Mouse (Mus musculus) C2C12 (cell line): Measurements from ENCODE around the gene Sec16b. TPM values are rescaled to one million over a fixed set of nuclear protein-coding genes. Genes with fewer than 3 reads are reported as not detected.

Source experiments
- H3K27me3 ChIP-seq: one replicate; pipeline ENCODE4 v1.6.1; 2011; ENCODE audit not compliant: control insufficient read depth, insufficient read depth, insufficient read length
- H3K36me3 ChIP-seq: one replicate; pipeline ENCODE4 v1.6.1; 2011; ENCODE audit not compliant: control insufficient read depth, insufficient read depth
- H3K4me3 ChIP-seq: one replicate; pipeline ENCODE4 v1.5.1; 2011; ENCODE audit warnings: mild to moderate bottlenecking, control low read depth; ENCODE audit not compliant: poor library complexity, insufficient read depth, severe bottlenecking
- H3K79me2 ChIP-seq: one replicate; pipeline ENCODE4 v1.6.1; 2011; ENCODE audit not compliant: control insufficient read depth, insufficient read depth
- H3K79me3 ChIP-seq: one replicate; pipeline ENCODE4 v1.6.1; 2011; ENCODE audit warnings: low read depth, control low read depth
- H3ac ChIP-seq: one replicate; pipeline ENCODE3; 2011; ENCODE audit warnings: low read depth; ENCODE audit not compliant: control insufficient read depth, insufficient read length
- CEBPB ChIP-seq: IDR thresholded peaks from one replicate; pipeline ENCODE4 v1.6.1; 2011; ENCODE audit warnings: low read depth, mild to moderate bottlenecking, control low read depth, moderate library complexity
- CTCF ChIP-seq: IDR thresholded peaks from one replicate; pipeline ENCODE4 v1.5.1; 2011; ENCODE audit not compliant: control insufficient read depth, insufficient read depth, insufficient read length
- FOSL1 ChIP-seq: IDR thresholded peaks from one replicate; pipeline ENCODE4 v1.8.0; 2011; ENCODE audit warnings: mild to moderate bottlenecking, low read length; ENCODE audit not compliant: poor library complexity, insufficient read depth, severe bottlenecking
- MAX ChIP-seq: IDR thresholded peaks from one replicate; pipeline ENCODE4 v1.6.1; 2011; ENCODE audit warnings: mild to moderate bottlenecking, control low read depth
- MYOD1 ChIP-seq: IDR thresholded peaks from one replicate; pipeline ENCODE4 v1.6.1; 2011; ENCODE audit warnings: low read depth; ENCODE audit not compliant: control insufficient read depth, insufficient read length
- MYOG ChIP-seq: IDR thresholded peaks from one replicate; pipeline ENCODE4 v1.6.1; 2011; ENCODE audit not compliant: control insufficient read depth, insufficient read length; ENCODE audit errors: extremely low read depth
- USF1 ChIP-seq: IDR thresholded peaks from one replicate; pipeline ENCODE4 v1.6.1; 2011; ENCODE audit warnings: low read depth, mild to moderate bottlenecking, control low read depth, moderate library complexity
- polyA plus RNA-seq: library from polyadenylated mRNA; unstranded; fragments of >200 nt; fragmentation: generic; extraction: Trizol; gene quantifications from one replicate; pipeline ENCODE4 v1.2.1, GENCODE M21; 2012; ENCODE audit warnings: missing spikeins

Sec16b gene
- polyA plus RNA-seq, 1 experiment = 2.8 TPM

DNA sequence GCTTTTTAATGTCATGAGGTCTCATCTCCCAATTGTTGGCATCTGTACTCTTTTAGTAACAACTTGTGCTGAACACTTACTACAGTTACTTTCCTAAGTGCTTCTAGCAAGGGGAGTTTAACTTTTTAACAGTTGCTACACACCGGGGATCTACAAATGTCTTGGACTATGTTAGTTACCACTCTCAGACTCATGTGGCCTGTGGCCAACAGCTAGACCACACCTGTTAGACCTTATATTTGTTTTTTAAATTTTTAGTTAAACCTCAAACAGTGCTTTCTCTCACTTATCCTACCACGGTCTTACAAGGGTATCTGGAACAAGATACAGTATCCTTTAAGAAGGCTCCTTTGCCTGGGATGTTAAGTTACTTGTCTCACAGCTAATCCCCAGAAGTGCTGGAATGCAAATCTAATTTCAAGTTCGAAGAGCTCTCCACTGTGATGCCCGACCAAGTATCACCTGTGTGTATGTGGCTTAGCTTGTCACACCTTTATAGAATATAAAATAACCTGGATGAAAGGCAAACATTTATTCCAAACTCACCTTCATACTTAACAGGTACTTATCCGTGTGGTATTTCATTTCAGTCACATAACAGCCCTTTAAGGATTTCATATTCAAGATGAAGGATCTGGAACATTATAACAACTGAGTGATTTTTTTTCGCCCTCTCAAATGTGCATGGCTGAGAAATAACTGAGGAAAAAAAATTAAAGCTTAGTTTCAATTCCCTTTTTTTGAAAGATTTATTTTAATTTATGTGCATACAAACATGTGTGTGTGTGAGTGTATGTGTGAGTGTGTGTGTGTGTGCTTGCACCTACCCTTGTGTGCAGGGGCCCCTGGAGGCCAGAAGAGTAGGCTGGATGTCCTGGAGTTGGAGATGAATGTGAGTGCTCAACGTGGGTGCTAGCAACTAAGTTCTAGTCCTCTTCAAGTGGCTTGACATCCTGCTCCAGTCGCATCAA, 10.6 kb downstream of the Sec16b start:
- Histone ChIP-seq H3K79me2 (no peaks in the 10 kb centered on the region), H3ac (no peak overlapping the region), H3K27me3 (no peaks in the 10 kb centered on the region), H3K4me3 (no peak overlapping the region), H3K79me3 (no peaks in the 10 kb centered on the region), H3K36me3 (no peaks in the 10 kb centered on the region)
- TF ChIP-seq MAX (no peak), CTCF (no peak), MYOD1 (no peak), MYOG (no peak), USF1 (no peak), CEBPB (no peak), FOSL1 (no peak)

DNA sequence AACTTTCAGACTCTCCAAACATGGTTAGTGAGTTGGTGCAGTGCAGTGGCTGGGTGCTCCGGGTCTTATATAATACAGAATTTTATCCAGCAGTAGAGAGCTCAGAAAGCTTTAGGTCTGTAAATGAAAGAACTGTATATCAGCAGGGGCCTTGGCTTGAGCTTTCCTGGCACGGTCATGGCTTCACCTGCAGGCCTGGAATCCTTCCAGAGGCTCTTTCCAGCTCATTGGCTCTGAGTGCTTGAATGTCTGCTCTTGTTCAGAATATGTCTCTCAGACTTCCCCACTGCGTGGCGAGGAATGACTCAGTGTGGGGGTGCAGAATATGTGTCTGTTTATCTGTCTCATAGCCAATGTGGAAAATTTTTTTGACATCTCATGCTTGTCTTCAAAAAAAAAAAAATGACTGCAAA, 11.6 kb downstream of the Sec16b start:
- no peak overlapping the region for H3K4me3 ChIP-seq
- H3ac ChIP-seq = no peak overlapping the region
- no peaks in the 10 kb centered on the region for H3K79me3 ChIP-seq
- no peak for TF ChIP-seq CEBPB
- H3K36me3 ChIP-seq = no peaks in the 10 kb centered on the region
- no peaks in the 10 kb centered on the region for H3K27me3 ChIP-seq
- H3K79me2 ChIP-seq = no peaks in the 10 kb centered on the region

DNA sequence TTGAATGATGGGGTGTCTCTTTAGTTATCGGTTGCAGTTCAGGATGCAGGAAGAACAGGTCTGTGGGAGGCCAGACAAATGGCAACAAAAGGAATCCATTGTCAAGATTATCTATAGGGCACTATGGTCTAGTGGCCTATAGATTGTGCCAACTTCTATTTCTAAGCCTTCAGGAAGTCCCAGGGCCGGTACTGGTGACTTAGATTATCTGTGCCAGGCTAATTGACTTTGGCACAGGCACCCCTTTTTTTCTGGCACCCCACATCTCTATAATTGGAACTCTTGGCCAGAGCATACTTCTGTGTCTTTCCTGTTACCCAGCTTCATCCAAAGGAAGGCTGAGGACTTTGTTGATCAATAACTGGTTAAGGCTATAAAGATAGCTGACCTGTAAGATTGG, 12.9 kb downstream of the Sec16b start:
- no peak for TF ChIP-seq FOSL1
- no peak for TF ChIP-seq MYOG
- no peak for TF ChIP-seq MAX
- no peak for TF ChIP-seq CEBPB
- TF ChIP-seq USF1 = no peak
- TF ChIP-seq CTCF = no peak
- TF ChIP-seq MYOD1 = no peak
- H3K4me3 ChIP-seq = no peak overlapping the region
- H3K79me2 ChIP-seq = no peaks in the 10 kb centered on the region
- H3ac ChIP-seq = no peak overlapping the region
- no peaks in the 10 kb centered on the region for H3K27me3 ChIP-seq
- no peaks in the 10 kb centered on the region for H3K36me3 ChIP-seq
- no peaks in the 10 kb centered on the region for H3K79me3 ChIP-seq

DNA sequence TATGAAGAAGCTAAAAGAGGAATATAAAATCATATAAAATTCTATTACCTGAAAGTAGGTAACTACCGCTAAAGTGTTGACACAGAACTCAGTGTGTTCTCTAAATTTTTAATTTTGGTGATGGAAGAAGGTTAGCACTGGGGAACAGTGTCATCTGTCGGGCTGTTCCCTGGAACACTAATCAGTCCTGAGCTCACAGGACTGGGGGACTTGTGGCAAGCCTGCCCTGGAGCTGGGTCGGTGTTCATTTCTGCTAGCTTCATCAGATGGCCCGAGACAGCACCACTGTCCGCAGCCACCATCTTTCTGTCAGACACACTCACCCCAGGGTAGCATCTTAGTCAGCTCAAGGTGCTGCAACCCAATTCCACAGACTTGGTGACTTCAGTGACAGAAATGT, 15.8 kb downstream of the Sec16b start:
- H3K27me3 ChIP-seq = no peaks in the 10 kb centered on the region
- no peaks in the 10 kb centered on the region for H3K79me2 ChIP-seq
- H3K79me3 ChIP-seq = no peaks in the 10 kb centered on the region
- no peaks in the 10 kb centered on the region for H3K36me3 ChIP-seq
- H3ac ChIP-seq = no peak overlapping the region
- H3K4me3 ChIP-seq = no peak overlapping the region
- TF ChIP-seq MYOD1 (no peak), USF1 (no peak), MAX (no peak), CTCF (no peak), FOSL1 (no peak), CEBPB (no peak), MYOG (no peak)

DNA sequence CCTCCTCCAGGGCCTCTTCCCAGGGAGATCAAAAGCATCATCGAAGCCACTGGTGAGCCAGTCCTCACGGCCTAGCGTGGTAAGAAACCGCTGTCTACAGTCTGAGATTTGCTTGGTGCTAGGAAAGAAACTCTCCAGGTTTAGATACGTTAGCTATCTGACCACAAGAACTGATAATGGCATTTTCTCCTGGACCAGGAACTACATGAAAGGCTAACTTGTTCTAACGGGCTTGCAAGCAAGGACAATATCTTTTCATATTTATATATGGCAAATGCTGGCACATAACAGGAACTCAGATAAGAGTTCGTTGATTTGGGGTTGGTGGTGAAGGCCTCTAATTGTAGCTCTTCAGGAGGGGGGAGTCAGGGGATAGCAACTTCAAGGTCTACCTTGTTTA, 18.2 kb downstream of the Sec16b start:
- Histone ChIP-seq H3K79me3 (no peaks in the 10 kb centered on the region), H3K4me3 (no peak overlapping the region), H3K79me2 (no peaks in the 10 kb centered on the region), H3K27me3 (no peaks in the 10 kb centered on the region), H3K36me3 (no peaks in the 10 kb centered on the region), H3ac (no peak overlapping the region)
- TF ChIP-seq CTCF = no peak
- no peak for TF ChIP-seq USF1
- TF ChIP-seq MYOG = no peak

DNA sequence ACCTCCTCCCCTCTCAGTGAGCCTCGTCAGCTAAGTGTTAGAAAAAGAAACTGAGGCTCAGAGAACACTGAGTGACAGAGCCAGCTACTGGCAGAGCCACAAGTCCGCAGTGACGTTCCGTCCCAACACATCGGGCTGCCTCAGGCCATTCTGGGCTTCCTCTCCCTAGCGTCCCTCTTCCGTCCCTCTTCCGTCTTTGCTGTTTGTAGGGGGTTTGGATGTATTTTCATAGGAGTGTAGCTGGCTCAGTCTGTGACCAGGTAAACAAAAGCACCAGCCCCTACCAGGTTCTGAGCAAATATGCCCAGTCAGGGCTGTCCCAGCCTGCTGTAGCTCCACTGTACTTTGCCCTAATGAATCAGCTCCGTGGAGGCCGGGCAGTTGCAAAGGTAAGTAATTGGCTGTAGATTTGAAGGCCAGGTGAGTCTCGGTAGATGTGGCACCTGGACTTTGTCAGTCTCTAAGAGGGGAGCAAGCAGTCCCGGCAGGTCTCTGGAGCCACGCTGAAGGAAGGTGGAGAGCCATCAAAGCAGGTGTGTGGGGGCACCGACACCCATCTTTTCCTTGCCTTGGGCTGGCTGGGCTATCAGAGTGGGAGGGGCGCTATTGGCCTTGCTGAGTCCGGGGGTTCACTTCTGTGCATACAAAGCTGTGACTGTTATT, 19.3 kb downstream of the Sec16b start:
- H3K36me3 ChIP-seq = no peaks in the 10 kb centered on the region
- no peaks in the 10 kb centered on the region for H3K27me3 ChIP-seq

More for the DNA sequence above, 19.3 kb downstream of the Sec16b start:
- H3K79me2 ChIP-seq = no peaks in the 10 kb centered on the region
- TF ChIP-seq CTCF (no peak), FOSL1 (no peak), CEBPB (no peak), MYOG (no peak), MYOD1 (no peak), MAX (no peak), USF1 (no peak)
- H3K79me3 ChIP-seq = no peaks in the 10 kb centered on the region
- no peak overlapping the region for H3K4me3 ChIP-seq
- H3ac ChIP-seq = no peak overlapping the region
